Mouse (Mus musculus): ENCODE results near the gene Sel1l3. TPM values are rescaled to one million over a fixed set of nuclear protein-coding genes. Genes with fewer than 3 reads are reported as not detected.

The Sel1l3 gene
- polyA plus RNA-seq, 1 experiment: 0.02 TPM

DNA sequence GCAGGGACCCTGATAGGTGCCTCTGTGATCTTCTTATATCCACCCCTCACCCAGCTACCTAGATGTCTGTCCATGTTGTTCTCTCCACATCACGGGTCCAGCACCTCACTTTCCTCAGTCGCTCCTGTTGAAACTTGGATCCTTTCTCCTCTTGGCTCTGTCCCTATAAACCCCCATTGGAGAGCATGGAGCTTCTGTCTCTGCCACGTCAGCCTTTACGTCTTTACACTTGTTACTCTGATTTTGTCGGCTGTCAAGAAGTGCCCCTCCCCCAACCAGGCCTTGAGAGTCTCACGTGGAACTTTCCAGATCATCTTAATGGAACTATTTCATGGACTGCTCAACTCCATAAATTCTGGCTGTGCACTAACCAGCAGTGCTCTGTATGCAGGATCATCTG lies 2.5 kb downstream of the Sel1l3 start:
- Histone ChIP-seq H3K36me3 (ENCODE audit: control insufficient read depth, insufficient read depth) (no peaks in the 10 kb centered on the region), H3K27me3 (ENCODE audit: control insufficient read depth, insufficient read depth, insufficient read length) (peaks cover 62% of the 10 kb centered on the region), H3ac (ENCODE audit: control insufficient read depth, insufficient read length) (no peak overlapping the region), H3K4me3 (no peak overlapping the region), H3K4me2 (ENCODE audit: low read depth) (no peak overlapping the region), H3K79me2 (ENCODE audit: control insufficient read depth, insufficient read depth) (no peaks in the 10 kb centered on the region)
- TF ChIP-seq TCF3 (IDR thresholded peaks at IDR 0.05; ENCODE audit: insufficient read length, low read depth) (no peak), REST (IDR thresholded peaks at IDR 0.05; ENCODE audit: insufficient read depth, insufficient read length) (no peak), MYOG (IDR thresholded peaks at IDR 0.05; ENCODE audit: control insufficient read depth in 1 of 3, insufficient read depth in 1 of 3, insufficient read length in 2 of 3, low read depth in 2 of 3) (no peak), CEBPB (IDR thresholded peaks at IDR 0.05; ENCODE audit: insufficient read depth, poor library complexity, severe bottlenecking) (no peak), USF1 (IDR thresholded peaks at IDR 0.05; ENCODE audit: low read depth) (no peak), E2F4 (IDR thresholded peaks at IDR 0.05; ENCODE audit: insufficient read depth) (no peak), MAX (IDR thresholded peaks at IDR 0.05; ENCODE audit: low read depth) (no peak), POLR2AphosphoS2 (IDR thresholded peaks at IDR 0.05; ENCODE audit: insufficient read length, low read depth) (no peak), POLR2A (IDR thresholded peaks at IDR 0.05; ENCODE audit: insufficient read length, low read depth) (no peak), MYOD1 (IDR thresholded peaks at IDR 0.05; ENCODE audit: control insufficient read depth in 1 of 3, insufficient read length in 2 of 3, low read depth in 2 of 3) (no peak), TCF12 (IDR thresholded peaks at IDR 0.05; ENCODE audit: insufficient read depth, poor library complexity, severe bottlenecking) (no peak), SRF (IDR thresholded peaks at IDR 0.05; ENCODE audit: control insufficient read depth, insufficient read length, low read depth) (no peak)

DNA sequence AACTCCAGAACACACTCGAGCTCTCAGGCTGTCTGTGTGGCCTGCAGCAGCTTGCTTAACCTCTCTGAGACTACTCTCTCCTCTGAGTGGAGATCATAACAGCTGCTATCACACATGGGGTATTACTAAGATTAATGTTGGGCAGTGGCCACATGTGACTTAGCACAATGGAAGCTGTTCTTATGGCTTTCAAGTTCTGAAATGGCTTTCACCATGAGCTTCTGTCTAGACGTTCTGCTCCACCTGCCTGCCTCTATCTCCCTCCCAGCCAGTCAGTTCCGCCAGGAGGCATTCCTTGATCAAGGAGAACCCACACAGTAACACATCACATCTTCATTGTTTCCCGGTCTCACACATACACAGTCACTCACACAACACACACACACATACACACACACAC lies 3.2 kb downstream of the Sel1l3 start:
- H3K4me3 ChIP-seq: no peak overlapping the region
- peaks cover 66% of the 10 kb centered on the region for H3K27me3 ChIP-seq (ENCODE audit: control insufficient read depth, insufficient read depth, insufficient read length)
- H3K79me2 ChIP-seq (ENCODE audit: control insufficient read depth, insufficient read depth): no peaks in the 10 kb centered on the region
- no peak overlapping the region for H3ac ChIP-seq (ENCODE audit: control insufficient read depth, insufficient read length)
- TF ChIP-seq REST (IDR thresholded peaks at IDR 0.05; ENCODE audit: insufficient read depth, insufficient read length) (no peak), TCF12 (IDR thresholded peaks at IDR 0.05; ENCODE audit: insufficient read depth, poor library complexity, severe bottlenecking) (no peak), TCF3 (IDR thresholded peaks at IDR 0.05; ENCODE audit: insufficient read length, low read depth) (no peak), MAX (IDR thresholded peaks at IDR 0.05; ENCODE audit: low read depth) (no peak), E2F4 (IDR thresholded peaks at IDR 0.05; ENCODE audit: insufficient read depth) (no peak), SRF (IDR thresholded peaks at IDR 0.05; ENCODE audit: control insufficient read depth, insufficient read length, low read depth) (no peak), USF1 (IDR thresholded peaks at IDR 0.05; ENCODE audit: low read depth) (no peak), POLR2AphosphoS2 (IDR thresholded peaks at IDR 0.05; ENCODE audit: insufficient read length, low read depth) (no peak), MYOD1 (IDR thresholded peaks at IDR 0.05; ENCODE audit: control insufficient read depth in 1 of 3, insufficient read length in 2 of 3, low read depth in 2 of 3) (no peak), MYOG (IDR thresholded peaks at IDR 0.05; ENCODE audit: control insufficient read depth in 1 of 3, insufficient read depth in 1 of 3, insufficient read length in 2 of 3, low read depth in 2 of 3) (no peak)
- H3K4me2 ChIP-seq (ENCODE audit: low read depth): no peak overlapping the region
- no peaks in the 10 kb centered on the region for H3K36me3 ChIP-seq (ENCODE audit: control insufficient read depth, insufficient read depth)

DNA sequence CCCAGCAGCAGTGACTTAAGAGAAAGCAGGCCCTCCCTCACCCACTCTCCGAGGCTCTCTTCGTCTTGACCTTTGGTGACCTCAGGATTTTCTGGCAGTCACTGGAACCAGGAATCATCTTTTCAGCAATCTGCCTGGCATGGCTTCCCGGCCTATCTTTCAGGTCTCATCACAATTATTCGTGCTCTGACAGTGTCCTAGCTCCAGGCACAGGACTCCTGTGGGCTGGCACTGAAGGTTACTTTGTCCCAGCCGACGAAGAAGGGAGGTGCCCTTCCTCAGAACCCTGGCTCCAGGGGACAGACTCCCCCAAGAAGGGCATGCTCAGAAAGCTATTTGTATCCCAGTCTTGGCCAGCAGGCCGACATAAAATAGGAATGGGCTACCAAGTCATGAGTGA lies 4.0 kb downstream of the Sel1l3 start:
- Histone ChIP-seq H3K79me2 (ENCODE audit: control insufficient read depth, insufficient read depth) (no peaks in the 10 kb centered on the region), H3K4me2 (ENCODE audit: low read depth) (no peak overlapping the region), H3K36me3 (ENCODE audit: control insufficient read depth, insufficient read depth) (no peaks in the 10 kb centered on the region), H3K27me3 (ENCODE audit: control insufficient read depth, insufficient read depth, insufficient read length) (peaks cover 71% of the 10 kb centered on the region), H3K4me3 (no peak overlapping the region), H3ac (ENCODE audit: control insufficient read depth, insufficient read length) (no peak overlapping the region)
- TF ChIP-seq MYOD1 (IDR thresholded peaks at IDR 0.05; ENCODE audit: control insufficient read depth in 1 of 3, insufficient read length in 2 of 3, low read depth in 2 of 3) (no peak), POLR2AphosphoS2 (IDR thresholded peaks at IDR 0.05; ENCODE audit: insufficient read length, low read depth) (no peak), POLR2A (IDR thresholded peaks at IDR 0.05; ENCODE audit: insufficient read length, low read depth) (no peak), USF1 (IDR thresholded peaks at IDR 0.05; ENCODE audit: low read depth) (no peak), REST (IDR thresholded peaks at IDR 0.05; ENCODE audit: insufficient read depth, insufficient read length) (no peak), TCF12 (IDR thresholded peaks at IDR 0.05; ENCODE audit: insufficient read depth, poor library complexity, severe bottlenecking) (no peak)

DNA sequence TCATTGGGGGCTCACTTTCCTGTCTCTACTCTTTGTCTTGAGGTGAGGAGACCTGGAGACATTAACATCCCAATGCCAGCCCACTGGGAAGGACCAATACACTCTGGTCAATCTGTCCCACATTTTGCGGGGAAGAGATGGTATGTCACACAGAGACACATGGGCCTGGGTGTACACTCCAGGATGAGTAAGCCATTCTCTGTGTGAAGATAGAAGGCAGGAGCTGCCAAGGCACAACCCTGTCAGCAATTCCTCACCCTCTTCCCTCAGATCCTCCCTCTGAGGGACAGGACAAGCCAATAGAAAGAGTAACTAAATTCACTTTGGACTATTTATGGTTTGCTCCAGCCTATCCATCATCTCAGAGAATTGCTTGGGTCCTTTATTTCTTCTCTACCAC lies 5.0 kb downstream of the Sel1l3 start:
- no peak overlapping the region for H3K4me3 ChIP-seq
- H3K79me2 ChIP-seq (ENCODE audit: control insufficient read depth, insufficient read depth): no peaks in the 10 kb centered on the region
- H3ac ChIP-seq (ENCODE audit: control insufficient read depth, insufficient read length): no peak overlapping the region
- H3K36me3 ChIP-seq (ENCODE audit: control insufficient read depth, insufficient read depth): no peaks in the 10 kb centered on the region
- H3K4me2 ChIP-seq (ENCODE audit: low read depth): no peak overlapping the region
- peaks cover 63% of the 10 kb centered on the region for H3K27me3 ChIP-seq (ENCODE audit: control insufficient read depth, insufficient read depth, insufficient read length)
- no peak for TF ChIP-seq MYOG (IDR thresholded peaks at IDR 0.05; ENCODE audit: control insufficient read depth in 1 of 3, insufficient read depth in 1 of 3, insufficient read length in 2 of 3, low read depth in 2 of 3)
- TF ChIP-seq POLR2A (IDR thresholded peaks at IDR 0.05; ENCODE audit: insufficient read length, low read depth): no peak
- no peak for TF ChIP-seq SRF (IDR thresholded peaks at IDR 0.05; ENCODE audit: control insufficient read depth, insufficient read length, low read depth)
- TF ChIP-seq USF1 (IDR thresholded peaks at IDR 0.05; ENCODE audit: low read depth): no peak
- TF ChIP-seq TCF3 (IDR thresholded peaks at IDR 0.05; ENCODE audit: insufficient read length, low read depth): no peak
- TF ChIP-seq TCF12 (IDR thresholded peaks at IDR 0.05; ENCODE audit: insufficient read depth, poor library complexity, severe bottlenecking): no peak

DNA sequence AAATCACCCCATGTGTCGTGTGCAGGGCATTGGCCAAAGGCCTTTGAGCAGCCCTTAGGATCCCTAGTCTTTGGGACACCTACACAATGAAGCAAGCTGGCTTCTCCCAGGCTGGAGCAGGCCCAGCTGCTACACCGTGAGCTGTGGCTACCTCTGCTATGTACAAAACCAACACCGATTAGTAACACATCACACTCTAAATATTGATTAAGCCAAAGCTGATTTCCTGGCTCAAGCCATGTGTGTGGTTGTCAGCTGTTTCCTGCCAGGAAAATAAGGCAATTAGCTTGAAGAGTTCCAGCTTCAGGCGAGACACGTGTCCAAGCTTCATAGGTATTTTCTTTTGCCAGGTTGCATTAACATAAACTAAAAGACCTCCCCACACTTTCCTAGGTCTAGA lies 7.2 kb downstream of the Sel1l3 start:
- no peak overlapping the region for H3K4me2 ChIP-seq (ENCODE audit: low read depth)
- H3K36me3 ChIP-seq (ENCODE audit: control insufficient read depth, insufficient read depth): no peaks in the 10 kb centered on the region
- no peak overlapping the region for H3K4me3 ChIP-seq
- H3ac ChIP-seq (ENCODE audit: control insufficient read depth, insufficient read length): no peak overlapping the region
- H3K79me2 ChIP-seq (ENCODE audit: control insufficient read depth, insufficient read depth): no peaks in the 10 kb centered on the region
- no peak for TF ChIP-seq TCF12 (IDR thresholded peaks at IDR 0.05; ENCODE audit: insufficient read depth, poor library complexity, severe bottlenecking)
- peaks cover 47% of the 10 kb centered on the region for H3K27me3 ChIP-seq (ENCODE audit: control insufficient read depth, insufficient read depth, insufficient read length)

All from myocyte (in vitro differentiated cells).